Mouse (Mus musculus) CH12F3 (cell line): ENCODE results near the gene Olfr611.
"Not testable (repeated sequence)": the region's sequence is repeated elsewhere in the genome, so short reads cannot be mapped to it uniquely, and the experiment has no call there.

Experiments
- in situ Hi-C: fragments of 300-500 bp; cut with MboI; formaldehyde crosslinking; loops from 2 replicates; pipeline ENCODE4 v1.14.3; 2020; ENCODE audit warnings: low sequenced_read_pairs

Olfr611 gene

DNA sequence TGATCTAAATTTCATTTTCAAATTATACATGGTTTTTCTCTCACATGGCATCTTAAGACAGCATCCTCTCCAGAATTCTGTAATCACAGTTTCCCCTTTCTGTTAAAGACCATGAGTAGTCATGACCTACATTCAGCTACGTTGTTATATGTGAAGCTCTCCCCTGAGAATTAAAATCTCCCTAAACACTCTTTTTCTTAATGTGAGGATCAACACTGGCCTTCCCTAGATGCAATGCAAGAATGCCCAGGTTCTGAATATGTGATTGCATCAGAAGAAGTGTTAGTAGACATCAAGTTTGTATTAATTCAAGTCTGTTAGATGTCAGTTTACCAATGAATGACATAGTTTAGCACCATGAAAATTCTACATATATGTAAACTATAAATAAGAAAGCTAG is at the start of gene Olfr611:
Olfr611 (minus strand) TSS at position 101 of the 400 bp plus-strand sequence.
- in situ Hi-C loops: not testable (repeated sequence)

GRCm38 (mm10) chr7:103569043-103569442 is 48.4 kb upstream of the Olfr611 start, which contains the start of gene Olfr616:
TSS of gene Olfr616 (minus strand) at chr7:103569143.
- in situ Hi-C loops: no loop called here

DNA sequence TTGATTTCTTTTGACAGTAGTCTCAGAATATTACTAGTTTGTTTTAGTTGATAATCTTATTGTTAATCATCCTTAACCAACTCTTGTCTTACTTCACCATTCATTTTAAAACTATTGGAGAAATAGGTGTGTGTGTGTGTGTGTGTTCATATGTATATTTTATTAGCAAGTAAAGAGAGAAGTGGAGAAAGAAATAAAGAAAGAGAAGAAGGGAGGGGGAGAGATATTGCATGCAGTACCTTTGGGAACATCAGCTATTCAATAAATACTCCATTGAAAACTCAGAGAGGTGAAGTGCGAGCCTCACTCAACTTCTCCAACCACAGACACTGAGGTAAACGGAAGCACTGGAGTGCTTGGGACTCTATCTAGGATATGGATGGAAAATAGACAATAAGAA is 35.1 kb upstream of the Olfr611 start, which contains the start of gene Olfr615:
Olfr615 (plus strand) TSS at position 301 of the 400 bp plus-strand sequence.
- in situ Hi-C loops: no loop called here

DNA sequence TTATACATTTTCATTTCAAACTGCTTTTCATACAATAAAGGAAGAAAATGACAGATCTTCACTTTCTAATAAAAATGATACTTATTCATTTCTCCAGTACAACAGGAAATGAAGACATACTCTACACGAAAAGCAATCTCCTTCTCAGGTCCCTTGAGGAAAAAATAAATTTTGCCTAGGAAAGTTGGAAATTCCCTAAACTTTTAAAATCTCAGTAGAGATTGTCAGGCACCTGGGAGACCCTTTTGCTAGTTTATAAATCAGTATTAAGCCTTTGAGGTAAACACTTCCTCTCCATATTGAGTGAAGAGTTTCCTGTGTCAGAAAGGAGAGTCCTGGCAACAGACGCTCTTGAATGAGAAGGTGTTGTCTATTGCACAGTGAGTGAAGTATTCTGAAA is 27.1 kb upstream of the Olfr611 start, which contains the start of gene Olfr613:
Olfr613 (plus strand) TSS at position 301 of the 400 bp plus-strand sequence.
- in situ Hi-C loops: no loop called here

DNA sequence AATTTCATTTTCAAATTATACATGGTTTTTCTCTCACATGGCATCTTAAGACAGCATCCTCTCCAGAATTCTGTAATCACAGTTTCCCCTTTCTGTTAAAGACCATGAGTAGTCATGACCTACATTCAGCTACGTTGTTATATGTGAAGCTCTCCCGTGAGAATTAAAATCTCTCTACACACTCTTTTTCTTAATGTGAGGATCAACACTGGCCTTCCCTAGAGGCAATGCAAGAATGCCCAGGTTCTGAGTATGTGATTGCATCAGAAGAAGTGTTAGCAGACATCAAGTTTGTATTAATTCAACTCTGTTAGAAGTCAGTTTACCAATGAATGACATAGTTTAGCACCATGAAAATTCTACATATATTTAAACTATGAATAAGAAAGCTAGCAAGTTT is 22.0 kb upstream of the Olfr611 start, which contains the start of gene Olfr612:
Olfr612 (minus strand) TSS at position 101 of the 400 bp plus-strand sequence.
- in situ Hi-C loops: not testable (repeated sequence)

GRCm38 (mm10) chr7:103512022-103512421 is 8.6 kb downstream of the Olfr611 start, which contains the start of gene Olfr610:
TSS of gene Olfr610 (minus strand) at chr7:103512122.
- in situ Hi-C loops: no loop called here

GRCm38 (mm10) chr7:103497962-103498361 is 22.7 kb downstream of the Olfr611 start, which contains the start of gene Olfr609:
TSS of gene Olfr609 (minus strand) at chr7:103498062.
- in situ Hi-C loops: no loop called here

DNA sequence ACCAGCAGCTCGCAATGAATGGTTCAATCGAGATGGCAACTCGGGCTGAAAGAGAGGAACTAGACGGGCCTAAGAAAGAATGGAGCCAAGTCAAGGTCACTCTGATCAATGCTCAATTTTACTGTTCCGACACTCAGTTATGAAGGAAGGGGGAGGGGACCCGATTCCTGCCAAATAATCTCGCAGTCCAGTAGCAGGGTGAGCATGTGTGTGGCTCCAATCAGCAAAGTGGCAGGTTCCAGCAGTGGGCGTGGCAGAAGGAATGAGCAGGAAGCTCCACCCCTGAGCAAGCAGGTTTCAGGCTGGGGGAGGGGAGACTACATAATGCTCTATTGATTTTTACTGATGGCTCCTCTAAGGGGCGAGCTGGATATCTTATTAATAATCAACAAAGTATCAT is 43.5 kb downstream of the Olfr611 start:
- in situ Hi-C loops: not testable (repeated sequence)

- in situ Hi-C loops: no loop called here
Observed at GRCm38 (mm10) chr7:103469577-103469976, 51.1 kb downstream of the Olfr611 start, which contains the start of gene Olfr608. TSS of gene Olfr608 (plus strand) at chr7:103469877.
